Mouse (Mus musculus) embryonic fibroblast, embryonic 13.5 days (primary cell): ENCODE results near the gene Ccdc14. TPM values are rescaled to one million over a fixed set of nuclear protein-coding genes. Genes with fewer than 3 reads are reported as not detected.

Experiments used
- H3K27ac ChIP-seq: 2 replicates; pipeline ENCODE4 v1.5.1; 2012; ENCODE audit warnings: low read length, control low read depth, inconsistent platforms; ENCODE audit not compliant: insufficient read depth
- H3K4me1 ChIP-seq: 2 replicates; pipeline ENCODE4 v1.6.1; 2011; ENCODE audit warnings: low read length; ENCODE audit not compliant: control insufficient read depth, insufficient read depth
- H3K4me3 ChIP-seq: 2 replicates; pipeline ENCODE4 v1.5.1; 2011; ENCODE audit warnings: mild to moderate bottlenecking, control low read depth, low read length; ENCODE audit not compliant: insufficient read depth
- CTCF ChIP-seq: IDR thresholded peaks from 2 replicates; pipeline ENCODE4 v1.5.1; 2011; ENCODE audit warnings: mild to moderate bottlenecking, control low read depth, low read length, moderate library complexity, borderline replicate concordance; ENCODE audit not compliant: insufficient read depth
- POLR2A ChIP-seq: IDR thresholded peaks from 2 replicates; pipeline ENCODE4 v1.6.1; 2011; ENCODE audit warnings: low read depth, mild to moderate bottlenecking, control low read depth, low read length, moderate library complexity
- polyA plus RNA-seq: library from polyadenylated mRNA; stranded (reverse); fragments of >200 nt; gene quantifications from 2 replicates; pipeline ENCODE4 v1.2.4, GENCODE M21; 2011; ENCODE audit warnings: low read depth; ENCODE audit not compliant: missing spikeins, insufficient read length

The Ccdc14 gene
- polyA plus RNA-seq, 1 experiment, result 5.5 TPM

DNA sequence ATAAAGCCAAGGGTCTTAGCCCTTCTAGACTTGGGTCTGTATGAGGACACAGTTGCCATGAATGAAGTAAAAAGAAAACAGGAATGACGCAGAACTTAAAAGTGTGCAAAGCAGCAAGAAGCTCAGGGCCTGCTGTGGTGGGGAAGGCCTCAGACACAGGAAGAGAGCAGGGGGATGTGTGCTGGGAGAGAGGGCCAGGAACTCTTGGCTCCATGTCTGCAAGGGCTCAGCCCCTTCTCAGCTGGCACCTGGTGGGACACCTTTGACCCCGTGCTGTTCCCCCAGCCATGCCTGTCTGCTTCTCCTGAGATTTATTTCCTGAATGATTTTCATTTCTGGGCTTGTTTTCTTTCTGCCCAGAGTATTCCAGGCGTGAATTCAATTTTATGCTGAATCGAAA lies 59.1 kb downstream of the Ccdc14 start:
- Histone ChIP-seq H3K27ac (no peak overlapping the region), H3K4me3 (no peak overlapping the region), H3K4me1 (0 out of 2 replicates have a peak, but pooled peaks cover 3% of the 10 kb centered on the region)
- TF ChIP-seq POLR2A (no peak), CTCF (no peak)

DNA sequence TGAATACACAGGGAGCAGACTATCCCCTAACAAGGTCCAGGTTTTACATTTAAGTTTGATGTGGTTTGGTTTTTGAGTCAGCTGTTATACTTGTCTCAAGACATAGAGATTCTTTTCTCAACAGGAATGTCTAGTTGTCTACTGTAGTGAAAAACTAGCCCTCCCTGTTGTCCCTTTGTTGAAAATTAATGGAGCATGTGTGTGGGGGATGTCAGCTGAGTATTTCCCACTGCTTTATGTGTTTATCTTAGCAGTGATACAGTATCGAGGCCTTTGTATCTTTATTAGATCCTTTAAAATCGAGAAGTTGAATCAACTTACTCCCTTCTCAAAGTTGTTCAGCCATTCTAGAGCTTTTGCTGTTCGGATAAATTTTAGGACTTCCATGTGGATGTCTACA lies 61.6 kb downstream of the Ccdc14 start:
- TF ChIP-seq CTCF (no peak), POLR2A (no peak)
- Histone ChIP-seq H3K4me3 (no peak overlapping the region), H3K27ac (no peak overlapping the region), H3K4me1 (no peaks in the 10 kb centered on the region)

DNA sequence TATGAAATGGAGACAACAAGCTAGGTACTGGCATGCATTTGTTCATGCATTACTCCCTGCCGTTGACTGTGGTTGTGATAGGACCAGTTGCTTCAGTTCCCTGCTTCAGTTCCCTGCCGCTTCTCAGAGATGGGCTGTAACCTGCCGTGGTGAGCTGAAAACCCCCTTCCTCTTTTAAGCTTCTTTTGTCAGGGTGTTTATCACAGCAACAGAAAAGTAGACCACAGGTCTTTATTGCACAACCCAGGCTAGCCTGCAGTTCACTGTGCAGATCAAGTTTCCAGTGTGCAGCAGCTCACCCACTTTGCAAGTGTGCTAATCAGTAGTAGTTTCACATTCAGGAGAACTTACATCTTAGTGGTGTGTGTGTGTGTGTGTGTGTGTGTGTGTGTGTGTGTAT lies 62.6 kb downstream of the Ccdc14 start:
- Histone ChIP-seq H3K4me3 (no peak overlapping the region), H3K4me1 (no peaks in the 10 kb centered on the region), H3K27ac (no peak overlapping the region)
- TF ChIP-seq CTCF (no peak), POLR2A (no peak)

DNA sequence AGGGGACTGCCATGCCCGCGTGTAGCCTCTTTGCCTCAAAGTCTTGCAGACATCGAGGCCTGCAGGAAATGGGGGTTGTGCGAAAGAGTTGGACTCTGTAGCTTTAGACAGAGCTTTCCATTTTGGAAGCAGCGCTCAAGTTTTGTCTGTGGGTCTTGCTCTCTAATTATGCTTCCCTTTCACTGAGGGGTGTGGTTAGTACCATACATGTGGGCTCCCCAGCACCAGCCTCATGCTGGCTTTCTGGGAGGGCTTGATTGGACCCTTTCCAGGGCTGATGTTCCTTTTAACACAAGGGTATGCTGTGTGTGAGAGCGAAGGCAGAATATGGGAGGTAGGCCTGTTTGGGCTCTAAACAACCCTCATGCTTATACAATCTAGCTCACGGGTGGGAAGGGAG lies 66.6 kb downstream of the Ccdc14 start:
- no peak for TF ChIP-seq CTCF
- no peak for TF ChIP-seq POLR2A
- no peak overlapping the region for H3K4me3 ChIP-seq
- H3K27ac ChIP-seq, result no peak overlapping the region
- H3K4me1 ChIP-seq, result no peaks in the 10 kb centered on the region

DNA sequence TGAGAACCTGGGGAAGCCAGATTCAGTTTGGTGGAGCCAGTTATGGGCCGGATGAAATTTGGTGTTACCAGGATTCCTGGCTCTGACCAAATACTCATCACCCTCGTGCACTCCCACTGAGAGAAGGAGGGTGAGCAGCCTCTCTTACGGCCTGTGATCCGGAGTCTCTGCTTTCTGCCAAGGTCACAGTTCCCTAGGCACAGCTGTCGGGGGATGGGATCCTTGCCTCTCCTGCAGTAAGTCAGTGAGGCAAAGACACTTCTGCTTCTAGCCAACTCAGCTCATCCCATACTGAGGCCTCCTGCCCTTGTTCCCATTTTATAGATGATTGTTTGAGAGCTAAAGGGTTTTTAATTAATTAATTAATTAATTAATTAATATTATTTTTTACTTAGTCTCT lies 67.8 kb downstream of the Ccdc14 start:
- no peak for TF ChIP-seq POLR2A
- Histone ChIP-seq H3K4me1 (no peaks in the 10 kb centered on the region), H3K4me3 (no peak overlapping the region), H3K27ac (no peak overlapping the region)

DNA sequence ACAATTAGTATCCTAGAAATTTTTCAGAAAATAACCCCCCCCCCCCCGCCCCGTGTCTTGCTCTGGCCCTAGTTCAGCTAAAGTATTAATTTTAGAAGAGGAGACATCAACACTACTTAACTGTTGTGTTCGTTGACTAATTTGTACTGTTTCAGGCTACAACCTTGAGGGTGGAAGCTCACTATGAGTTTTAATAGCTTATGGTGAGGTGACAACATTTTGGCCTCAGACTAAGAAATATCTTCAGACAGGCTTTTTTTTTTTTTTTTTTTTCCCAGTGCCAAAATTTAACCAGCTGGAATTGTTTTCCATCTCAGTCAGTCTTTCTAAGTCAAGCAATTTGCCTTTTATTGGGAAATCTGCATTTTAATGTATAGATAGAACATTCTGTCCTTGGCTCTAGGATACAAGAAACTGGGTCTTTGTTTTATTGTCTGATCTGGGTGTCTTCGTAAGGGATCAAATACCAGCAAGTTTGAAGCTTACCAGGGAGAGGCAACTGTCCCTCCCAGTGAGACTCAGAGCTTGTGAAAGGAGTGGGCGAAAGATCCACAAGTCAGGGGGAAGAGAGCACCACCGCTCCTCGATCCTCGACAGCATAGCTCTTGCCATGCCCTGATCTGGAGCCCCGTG lies 73.7 kb downstream of the Ccdc14 start:
- Histone ChIP-seq H3K4me3 (no peak overlapping the region), H3K4me1 (no peaks in the 10 kb centered on the region), H3K27ac (no peak overlapping the region)
- TF ChIP-seq CTCF (no peak), POLR2A (no peak)

DNA sequence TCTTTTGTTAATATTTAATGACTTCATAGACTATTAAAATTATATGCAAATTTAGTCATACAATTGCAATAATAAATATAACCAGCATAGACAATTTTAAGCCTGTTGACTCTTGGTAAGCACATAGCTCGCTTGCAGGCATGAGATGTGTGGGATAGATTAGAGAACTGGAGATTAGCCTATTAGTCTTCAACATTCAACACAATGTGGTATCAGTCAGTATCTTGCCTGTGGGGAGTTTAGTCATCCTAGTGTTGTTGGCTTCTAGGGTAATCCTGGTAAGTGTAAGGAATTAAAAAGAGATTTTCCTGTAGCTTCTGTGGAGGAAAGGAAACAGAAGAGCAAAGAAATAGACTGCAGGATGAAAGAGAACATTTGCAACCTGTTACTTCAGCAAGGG lies 75.2 kb downstream of the Ccdc14 start:
- H3K27ac ChIP-seq, result no peak overlapping the region
- no peaks in the 10 kb centered on the region for H3K4me1 ChIP-seq
- no peak for TF ChIP-seq POLR2A
- no peak for TF ChIP-seq CTCF
- no peak overlapping the region for H3K4me3 ChIP-seq

DNA sequence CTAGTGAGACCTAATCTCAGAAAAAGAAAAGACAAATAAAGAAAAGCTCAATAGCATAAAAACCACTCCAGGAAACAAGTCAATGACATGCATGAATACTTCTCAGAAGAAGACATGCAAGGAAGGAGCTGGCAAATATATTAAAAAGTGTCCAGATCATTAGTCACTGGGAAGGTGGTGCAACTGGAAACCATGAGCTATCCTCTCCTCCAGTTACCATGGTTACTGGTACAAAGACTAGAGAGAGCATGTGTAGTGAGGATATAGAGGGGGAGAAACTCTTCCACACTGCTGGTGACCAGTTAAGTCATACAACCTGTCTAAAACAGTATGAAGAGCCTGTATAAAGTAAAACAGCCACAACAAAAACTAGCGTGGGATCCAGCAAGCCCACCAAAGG lies 75.8 kb downstream of the Ccdc14 start:
- Histone ChIP-seq H3K4me3 (no peak overlapping the region), H3K4me1 (no peaks in the 10 kb centered on the region), H3K27ac (no peak overlapping the region)
- TF ChIP-seq CTCF, result no peak
- no peak for TF ChIP-seq POLR2A

DNA sequence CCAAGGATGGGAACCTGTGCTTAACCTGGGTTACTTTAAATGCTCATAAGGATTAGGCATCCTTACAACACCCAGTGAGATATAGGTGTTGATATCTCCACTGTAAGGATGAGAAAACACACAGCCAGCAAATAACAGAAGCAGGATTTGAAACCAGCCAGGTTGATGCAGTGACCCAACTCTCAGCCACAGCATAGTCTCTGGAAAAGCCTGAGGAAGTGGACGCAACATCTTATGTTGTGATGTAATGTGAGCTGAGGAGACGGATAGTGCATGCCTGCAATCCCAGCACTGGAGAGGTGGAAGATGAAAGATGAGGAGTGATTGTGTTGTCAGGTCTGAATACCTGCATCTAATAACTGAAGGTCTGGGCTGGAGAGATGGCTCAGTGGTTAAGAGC lies 77.0 kb downstream of the Ccdc14 start:
- Histone ChIP-seq H3K4me1 (no peaks in the 10 kb centered on the region), H3K27ac (no peak overlapping the region), H3K4me3 (no peak overlapping the region)
- TF ChIP-seq CTCF (no peak), POLR2A (no peak)

DNA sequence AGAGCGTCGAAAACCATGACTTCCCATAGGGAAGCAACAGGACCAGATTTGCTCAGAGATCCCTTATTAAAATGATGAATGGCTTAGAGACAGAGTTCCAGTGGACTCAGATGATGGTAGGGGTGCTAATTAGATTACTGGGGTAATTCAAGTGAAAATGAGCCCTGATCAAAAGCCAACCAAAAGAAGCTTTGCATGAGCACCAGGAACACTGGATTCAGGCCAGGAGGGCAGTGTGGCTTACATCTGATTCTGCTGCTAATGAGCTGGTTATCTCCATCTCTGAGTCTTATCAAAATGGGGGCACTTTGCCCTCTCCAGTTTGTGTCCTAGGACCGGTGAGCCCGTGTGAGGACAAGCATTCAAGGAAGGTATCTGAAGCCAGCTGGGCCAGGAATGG lies 78.0 kb downstream of the Ccdc14 start:
- H3K4me1 ChIP-seq, result no peaks in the 10 kb centered on the region
- H3K27ac ChIP-seq, result no peak overlapping the region
- H3K4me3 ChIP-seq, result no peak overlapping the region
- TF ChIP-seq CTCF, result no peak
- TF ChIP-seq POLR2A, result no peak

DNA sequence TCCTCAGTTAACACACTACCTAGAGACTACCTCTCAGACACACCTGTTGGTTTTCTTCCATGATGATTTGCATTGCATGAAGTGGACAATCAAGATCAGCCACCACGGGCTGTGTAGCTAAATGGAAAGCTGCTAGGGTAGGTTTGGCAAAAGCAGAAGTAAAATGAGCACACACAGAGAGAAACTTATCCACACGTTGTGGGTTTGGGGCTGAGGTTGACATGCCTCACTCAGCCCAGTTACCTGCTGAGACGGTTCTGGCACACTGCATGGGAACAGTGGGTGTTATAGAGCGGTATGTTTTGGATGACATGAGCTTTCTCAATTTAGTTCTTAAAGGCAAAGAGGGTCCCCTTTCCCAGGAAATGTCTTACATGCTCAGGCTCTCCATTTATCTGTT lies 79.7 kb downstream of the Ccdc14 start:
- Histone ChIP-seq H3K4me3 (no peak overlapping the region), H3K27ac (no peak overlapping the region), H3K4me1 (no peaks in the 10 kb centered on the region)
- TF ChIP-seq CTCF, result no peak
- TF ChIP-seq POLR2A, result no peak

DNA sequence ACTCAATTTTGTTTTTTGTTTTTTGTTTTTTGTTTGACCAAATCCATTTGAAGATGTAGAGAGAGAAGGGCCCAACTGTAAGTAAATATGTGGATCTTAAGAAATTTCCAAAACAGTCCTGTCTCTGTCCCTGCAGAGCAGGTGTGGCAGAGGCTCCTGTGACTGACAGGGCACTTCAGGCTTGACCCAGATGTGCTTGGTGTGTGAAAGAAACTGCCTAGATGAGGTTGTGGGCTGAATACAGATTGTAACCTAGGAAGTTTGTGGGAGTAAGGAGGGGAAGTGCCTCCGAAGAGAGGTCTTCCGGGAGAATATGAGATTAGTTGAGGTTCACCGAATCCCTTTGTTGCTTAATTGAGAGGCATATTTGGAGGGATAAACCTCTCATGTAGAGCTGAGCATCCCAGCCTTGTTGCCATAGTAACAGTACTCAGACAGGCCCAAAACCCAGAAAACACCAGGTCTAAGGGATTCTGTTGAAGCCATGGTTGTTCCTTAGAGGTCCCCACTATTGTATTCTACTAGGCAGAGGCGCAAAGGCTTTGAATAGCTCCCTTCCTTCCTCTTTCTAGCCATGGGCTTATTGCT lies 82.1 kb downstream of the Ccdc14 start:
- Histone ChIP-seq H3K4me1 (no peaks in the 10 kb centered on the region), H3K4me3 (no peak overlapping the region), H3K27ac (no peak overlapping the region)
- TF ChIP-seq CTCF, result no peak
- TF ChIP-seq POLR2A, result no peak

Other genes with a start within 250 kb of the Ccdc14 start
- 25.5 and 30.3 TPM in 2 replicates for gene Kalrn, start 117.1 kb upstream of the Ccdc14 start, polyA plus RNA-seq
- not detected in 2 replicates for gene Ropn1, start 40.7 kb upstream of the Ccdc14 start, polyA plus RNA-seq
- gene Mylk, start 54.6 kb downstream of the Ccdc14 start, polyA plus RNA-seq, result 49.0 and 60.8 TPM in 2 replicates